Mouse (Mus musculus): ENCODE measurements around the gene Cdhr5. TPM values are rescaled to one million over a fixed set of nuclear protein-coding genes. Genes with fewer than 3 reads are reported as not detected.
A peak's percentile ranks its signal among the peaks of the same experiment; 100 is the strongest.

Gene Cdhr5
- total RNA-seq, 1 experiment from 2014 or later = not detected

DNA sequence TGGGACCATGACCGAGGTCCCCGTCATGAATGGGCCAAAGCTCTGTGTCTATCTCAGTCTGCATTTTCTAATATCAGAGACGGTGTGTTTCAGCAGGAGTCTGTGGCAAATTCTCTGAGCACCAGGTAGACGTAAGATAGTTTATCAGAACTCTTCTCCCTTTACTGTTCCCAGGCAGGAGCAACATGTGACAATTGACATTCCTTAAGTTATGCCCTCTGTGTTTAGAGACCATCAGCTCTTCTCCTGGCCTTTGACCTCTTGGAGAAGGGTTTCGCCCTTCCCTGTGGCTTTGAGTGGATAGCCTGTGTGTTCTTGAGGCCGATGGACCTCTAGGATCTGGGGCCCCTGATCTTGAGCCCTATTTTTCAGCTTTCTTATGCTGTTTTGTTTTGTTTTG, 46.9 kb downstream of the Cdhr5 start:
- no peak for ATAC-seq (replicated peaks; ENCODE audit: insufficient number of reproducible peaks, low FRiP score, low TSS enrichment, poor library complexity, severe bottlenecking)

DNA sequence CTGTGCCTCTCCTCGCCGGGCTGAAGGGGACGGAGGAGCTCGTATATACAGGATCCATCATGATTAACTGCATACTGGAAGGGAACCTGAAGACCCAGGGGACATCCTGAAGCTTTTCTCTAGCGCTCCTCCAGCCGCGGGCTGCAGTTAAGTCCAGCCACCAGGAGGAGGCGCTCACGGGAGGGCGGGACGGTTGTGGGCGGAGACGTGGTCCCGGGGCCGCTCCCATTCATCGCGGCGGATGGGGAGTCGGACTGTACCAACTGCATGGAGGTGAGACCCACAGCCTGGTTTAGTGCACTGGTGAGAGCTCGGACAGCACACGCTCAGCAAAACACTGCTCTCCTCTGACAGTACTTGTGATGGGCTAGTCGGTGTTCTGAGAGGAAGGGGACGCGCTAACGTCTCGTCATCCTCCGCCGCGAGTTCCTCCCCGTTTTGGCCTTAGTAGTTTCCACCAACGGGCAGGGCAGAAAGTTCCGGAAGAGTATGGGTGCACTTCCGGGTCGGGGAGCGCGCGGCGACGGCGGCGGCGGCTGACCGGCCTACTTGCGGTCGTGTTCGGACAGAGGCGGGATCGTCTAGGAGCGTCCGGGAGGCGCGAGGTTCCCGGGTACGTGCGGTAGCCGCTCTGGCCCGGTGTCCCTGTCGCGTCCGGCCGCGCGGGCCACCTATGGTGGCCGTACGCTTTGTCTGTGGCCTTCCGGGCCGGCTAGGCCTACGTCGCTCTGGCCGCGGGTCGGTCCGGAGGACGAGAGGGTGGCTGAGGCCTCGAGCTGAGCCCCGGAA, 48.1 kb downstream of the Cdhr5 start, which contains the start of gene Phrf1:
Gene Phrf1 (plus strand): TSS at position 506 of the 789 bp plus-strand sequence.
- peak; percentile 96 for ATAC-seq (replicated peaks; ENCODE audit: insufficient number of reproducible peaks, low FRiP score, low TSS enrichment, poor library complexity, severe bottlenecking)

- ATAC-seq (replicated peaks; ENCODE audit: insufficient number of reproducible peaks, low FRiP score, low TSS enrichment, poor library complexity, severe bottlenecking) = no peak
Observed at GRCm38 (mm10) chr7:141227796-141228195, 48.8 kb downstream of the Cdhr5 start.

DNA sequence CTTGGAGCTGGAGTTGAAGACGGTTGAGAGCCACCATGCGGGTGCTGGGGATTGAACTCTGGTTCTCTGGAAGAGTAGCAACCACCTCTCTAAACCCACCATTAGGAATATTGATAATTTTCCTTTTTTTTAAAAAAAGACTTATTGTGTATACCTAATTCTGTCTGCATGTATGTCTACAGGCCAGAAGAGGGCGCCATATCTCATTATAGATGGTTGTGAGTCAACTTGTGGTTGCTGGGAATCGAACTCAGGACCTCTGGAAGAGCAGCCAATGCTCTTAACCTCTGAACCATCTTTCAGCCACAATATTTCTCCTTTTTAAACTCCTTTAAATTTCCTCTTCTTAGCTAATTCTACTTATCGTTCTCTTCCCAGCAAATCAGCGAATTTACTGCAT, 50.1 kb downstream of the Cdhr5 start:
- no peak for ATAC-seq (replicated peaks; ENCODE audit: insufficient number of reproducible peaks, low FRiP score, low TSS enrichment, poor library complexity, severe bottlenecking)

DNA sequence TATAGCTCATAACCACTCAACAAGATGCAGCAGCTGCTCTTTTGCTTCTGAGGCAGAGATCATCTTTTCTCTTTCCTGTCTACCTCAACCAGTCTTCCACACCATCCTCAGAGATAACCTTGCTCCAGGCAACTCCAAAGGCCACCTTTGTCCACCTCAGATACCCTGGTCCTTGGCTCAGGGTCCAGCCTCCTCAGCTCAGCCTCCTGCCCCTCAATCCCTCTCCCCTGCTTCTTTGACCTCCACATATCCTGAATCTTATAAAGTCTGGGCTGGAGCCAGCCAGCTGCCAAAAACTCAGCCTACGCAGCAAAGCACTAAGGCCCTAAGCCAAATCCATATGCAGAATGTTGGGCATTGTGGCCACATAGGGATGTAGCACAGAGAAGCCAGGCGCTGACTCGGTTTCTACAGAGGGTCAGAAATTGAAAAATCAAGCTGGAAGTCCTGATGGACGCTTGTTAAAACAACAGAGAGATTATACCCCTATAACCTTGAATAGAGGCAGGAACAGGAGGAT, 53.8 kb downstream of the Cdhr5 start:
- ATAC-seq (replicated peaks; ENCODE audit: insufficient number of reproducible peaks, low FRiP score, low TSS enrichment, poor library complexity, severe bottlenecking) = no peak

- no peak for ATAC-seq (replicated peaks; ENCODE audit: insufficient number of reproducible peaks, low FRiP score, low TSS enrichment, poor library complexity, severe bottlenecking)
Observed at GRCm38 (mm10) chr7:141222126-141222467, 54.5 kb downstream of the Cdhr5 start.

DNA sequence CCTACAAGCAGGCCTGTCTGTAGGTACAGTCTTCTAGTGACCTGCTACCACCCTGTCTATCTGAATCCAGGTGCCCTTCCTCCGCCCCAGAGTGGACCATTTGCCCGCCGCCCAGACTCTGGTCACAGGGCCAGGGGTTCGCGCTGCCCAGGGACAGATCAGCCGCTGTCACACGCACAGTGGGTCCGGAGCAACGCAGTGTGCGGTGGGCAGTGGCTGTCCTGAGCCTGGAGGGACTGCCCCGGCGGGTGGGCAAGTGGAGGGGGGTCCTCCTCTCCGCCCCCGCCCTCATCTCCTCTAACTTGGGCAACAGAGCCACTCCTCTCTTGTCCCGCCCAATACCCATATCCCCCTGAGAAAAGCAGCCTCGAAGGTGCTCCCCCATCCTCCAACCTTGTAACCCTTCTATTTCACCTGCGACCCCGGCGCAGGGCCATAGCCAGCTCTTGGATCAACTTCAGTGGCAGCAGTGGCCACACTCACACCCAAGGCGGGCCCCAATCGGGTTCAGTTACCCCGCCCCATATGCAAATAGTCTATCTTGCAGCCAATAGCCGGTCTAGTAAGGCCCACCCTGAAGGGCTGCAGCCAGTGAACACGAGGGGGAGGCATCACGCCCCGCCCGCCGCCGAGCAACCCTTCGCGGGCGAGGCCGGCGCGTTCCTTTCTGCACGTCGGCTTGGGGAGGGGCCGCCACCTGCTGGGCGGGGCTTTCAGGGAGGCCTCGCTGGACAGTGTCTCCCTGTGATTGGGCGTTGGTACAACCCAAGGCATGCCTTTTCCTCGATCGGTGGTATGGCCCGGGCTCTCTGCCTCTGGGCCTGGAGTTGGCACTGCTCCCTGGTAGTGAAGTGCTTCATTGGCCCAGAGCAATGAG, 55.1 kb downstream of the Cdhr5 start:
- ATAC-seq (replicated peaks; ENCODE audit: insufficient number of reproducible peaks, low FRiP score, low TSS enrichment, poor library complexity, severe bottlenecking) = peak; percentile 68

DNA sequence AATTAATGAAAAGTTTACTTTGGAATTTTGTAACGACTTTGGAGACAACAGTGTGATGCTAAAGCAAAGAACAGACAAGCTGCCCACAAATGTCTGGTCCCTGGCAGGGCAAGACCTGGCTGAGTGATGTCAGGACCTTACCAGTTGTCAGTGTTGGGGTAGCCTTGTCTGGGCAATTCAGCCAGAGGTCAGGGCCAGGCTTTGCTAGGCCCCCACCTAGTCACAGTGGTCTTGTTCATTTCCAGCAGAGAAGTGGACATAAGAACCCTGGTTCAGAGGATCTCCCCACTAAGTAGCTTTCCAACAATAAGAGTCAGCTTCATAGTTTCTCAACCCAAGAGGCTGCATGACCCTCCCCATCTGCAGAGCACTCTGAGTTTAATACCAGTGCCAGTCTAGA, 56.2 kb downstream of the Cdhr5 start:
- ATAC-seq (replicated peaks; ENCODE audit: insufficient number of reproducible peaks, low FRiP score, low TSS enrichment, poor library complexity, severe bottlenecking) = no peak

DNA sequence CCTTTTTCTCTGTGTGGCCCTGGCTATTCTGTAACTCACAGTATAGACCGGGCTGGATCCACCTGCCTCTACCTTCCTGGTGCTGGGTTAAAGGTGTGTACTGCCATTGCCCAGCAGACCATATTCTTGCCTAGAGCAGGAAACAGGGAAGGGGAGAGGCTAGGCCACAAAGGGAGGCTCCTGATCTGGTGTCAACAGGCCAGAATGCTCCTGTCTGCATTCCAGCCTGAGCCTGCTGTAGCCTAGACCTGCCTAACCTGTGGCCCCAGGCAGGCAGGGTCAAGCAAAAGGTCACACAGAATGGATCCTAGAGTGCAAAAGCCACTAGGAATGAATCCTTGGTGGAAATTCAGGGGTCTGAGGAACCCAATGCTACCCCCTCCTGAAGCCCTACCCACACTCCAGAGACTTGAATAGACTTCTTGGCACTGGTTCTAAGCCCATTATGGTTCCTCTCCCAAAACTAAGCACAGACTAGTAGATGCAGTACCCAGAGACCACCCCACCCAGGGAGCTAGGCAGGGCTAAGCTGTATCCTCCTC, 57.0 kb downstream of the Cdhr5 start:
- no peak for ATAC-seq (replicated peaks; ENCODE audit: insufficient number of reproducible peaks, low FRiP score, low TSS enrichment, poor library complexity, severe bottlenecking)

Other genes with a start within 250 kb of the Cdhr5 start
- not detected in 3 replicates for gene Gm17387, start 247.7 kb downstream of the Cdhr5 start, total RNA-seq (2017)
- 0.10 TPM in 1 of 3 replicates, not detected in the others for gene B4galnt4, start 215.7 kb downstream of the Cdhr5 start, total RNA-seq (2017)
- 14.0 to 17.9 TPM (median 14.2 TPM) in 3 replicates for gene Pkp3, start 198.6 kb downstream of the Cdhr5 start, total RNA-seq (2017)
- gene Sigirr, start 176.2 kb downstream of the Cdhr5 start, total RNA-seq (2017) = 9.1 to 25.0 TPM (median 12.5 TPM) in 3 replicates
- gene Ano9, start 159.0 kb downstream of the Cdhr5 start, total RNA-seq (2017) = not detected in 3 replicates
- 1.4 to 6.9 TPM (median 1.5 TPM) in 3 replicates for gene Ptdss2, start 154.4 kb downstream of the Cdhr5 start, total RNA-seq (2017)
- 73.1 to 101 TPM (median 77.7 TPM) in 3 replicates for gene Rnh1, start 103.9 kb downstream of the Cdhr5 start, total RNA-seq (2017)
- 22.4 to 25.6 TPM (median 25.2 TPM) in 3 replicates for gene Hras, start 82.8 kb downstream of the Cdhr5 start, total RNA-seq (2017)
- gene Lrrc56, start 82.6 kb downstream of the Cdhr5 start, total RNA-seq (2017) = 2.1 to 2.8 TPM (median 2.1 TPM) in 3 replicates
- 1.6 TPM in 1 of 3 replicates, not detected in the others for gene Lmntd2, start 62.7 kb downstream of the Cdhr5 start, total RNA-seq (2017)
- gene Rassf7, start 60.9 kb downstream of the Cdhr5 start, total RNA-seq (2017) = 1.4 to 11.5 TPM (median 1.9 TPM) in 3 replicates
- gene Phrf1, start 48.0 kb downstream of the Cdhr5 start, total RNA-seq (2017) = 51.4 to 90.4 TPM (median 72.9 TPM) in 3 replicates
- 76.2 to 126 TPM (median 78.7 TPM) in 3 replicates for gene Irf7, start 10.3 kb downstream of the Cdhr5 start, total RNA-seq (2017)
- not detected in 3 replicates for gene Sct, start 2.3 kb upstream of the Cdhr5 start, total RNA-seq (2017)
- not detected in 3 replicates for gene Drd4, start 15.2 kb upstream of the Cdhr5 start, total RNA-seq (2017)
- 10.2 to 21.2 TPM (median 16.0 TPM) in 3 replicates for gene Deaf1, start 50.9 kb upstream of the Cdhr5 start, total RNA-seq (2017)
- gene Tmem80, start 51.0 kb upstream of the Cdhr5 start, total RNA-seq (2017) = 2.8 to 16.3 TPM (median 7.1 TPM) in 3 replicates
- not detected in 3 replicates for gene Eps8l2, start 62.1 kb upstream of the Cdhr5 start, total RNA-seq (2017)
- 548 to 1,201 TPM (median 1,116 TPM) in 3 replicates for gene Taldo1, start 115.4 kb upstream of the Cdhr5 start, total RNA-seq (2017)
- gene Gatd1, start 137.3 kb upstream of the Cdhr5 start, total RNA-seq (2017) = 11.4 to 15.3 TPM (median 14.6 TPM) in 3 replicates
- not detected in 3 replicates for gene Cend1, start 152.7 kb upstream of the Cdhr5 start, total RNA-seq (2017)
- 6.2 to 14.8 TPM (median 7.4 TPM) in 3 replicates for gene Slc25a22, start 161.1 kb upstream of the Cdhr5 start, total RNA-seq (2017)
- 4.5 to 5.9 TPM (median 4.8 TPM) in 3 replicates for gene Pidd1, start 167.2 kb upstream of the Cdhr5 start, total RNA-seq (2017)
- gene Rplp2, start 170.6 kb upstream of the Cdhr5 start, total RNA-seq (2017) = 2,770 to 3,796 TPM (median 2,928 TPM) in 3 replicates
- gene Pnpla2, start 178.4 kb upstream of the Cdhr5 start, total RNA-seq (2017) = 19.7 to 28.0 TPM (median 25.4 TPM) in 3 replicates
- gene Cracr2b, start 184.3 kb upstream of the Cdhr5 start, total RNA-seq (2017) = not detected in 3 replicates
- gene Cd151, start 190.6 kb upstream of the Cdhr5 start, total RNA-seq (2017) = 17.8 to 40.8 TPM (median 20.7 TPM) in 3 replicates
- 14.0 to 22.2 TPM (median 14.6 TPM) in 3 replicates for gene Polr2l, start 198.3 kb upstream of the Cdhr5 start, total RNA-seq (2017)
- gene Tspan4, start 198.5 kb upstream of the Cdhr5 start, total RNA-seq (2017) = 0.95 TPM in 1 of 3 replicates, not detected in the others